Mouse (Mus musculus) CH12.LX (cell line): ENCODE results near the gene Rpusd2. TPM values are rescaled to one million over a fixed set of nuclear protein-coding genes. Genes with fewer than 3 reads are reported as not detected.

Experiments
- DNase-seq: peaks from one replicate; pipeline ENCODE4 v3.0.0-alpha.2; 2013; ENCODE audit errors: extremely low read depth
- H3K27ac ChIP-seq: 2 replicates; pipeline ENCODE4 v1.5.1; 2012; ENCODE audit warnings: low read depth, mild to moderate bottlenecking, control low read depth, moderate library complexity; ENCODE audit not compliant: insufficient read depth
- H3K27me3 ChIP-seq: replicated peaks from 2 replicates; pipeline ENCODE3; 2012; ENCODE audit warnings: inconsistent platforms
- H3K36me3 ChIP-seq, 2 experiments: replicated peaks in 1 of 2; 2 replicates each; pipeline versions ENCODE3 to v1.6.1; 2012; ENCODE audit warnings: inconsistent platforms in 1 of 2, low read length in 1 of 2, mild to moderate bottlenecking in 1 of 2, mixed read lengths in 1 of 2, moderate library complexity in 1 of 2; ENCODE audit not compliant: control insufficient read depth in 1 of 2, insufficient read depth in 1 of 2
- H3K4me1 ChIP-seq, 2 experiments: 2 replicates each; pipeline ENCODE4 v1.6.1; 2012; ENCODE audit warnings: inconsistent platforms in 1 of 2, moderate library complexity in 1 of 2; ENCODE audit not compliant: insufficient read depth in 2 of 2, control insufficient read depth in 1 of 2
- H3K4me2 ChIP-seq: 2 replicates; pipeline ENCODE4 v1.6.1; 2012; ENCODE audit warnings: low read depth, mild to moderate bottlenecking, control low read depth; ENCODE audit not compliant: poor library complexity, insufficient read depth, severe bottlenecking
- H3K4me3 ChIP-seq, 3 experiments: fragments of 150-350 bp in 1 of 3; sonication (generic) in 1 of 3; replicated peaks in 1 of 3; 2 replicates each; pipeline versions ENCODE3 to v1.5.1; 2011 to 2012; ENCODE audit warnings: low read depth in 2 of 3, low read length in 2 of 3, mild to moderate bottlenecking in 2 of 3, moderate library complexity in 2 of 3, control low read depth in 1 of 3, improper control_type of control experiment in 1 of 3, inconsistent platforms in 1 of 3, mixed read lengths in 1 of 3; ENCODE audit not compliant: poor library complexity in 1 of 3
- H3K79me2 ChIP-seq: replicated peaks from 2 replicates; pipeline ENCODE4 v1.6.1; 2012; ENCODE audit warnings: mild to moderate bottlenecking, moderate library complexity; ENCODE audit not compliant: control insufficient read depth, poor library complexity, insufficient read depth, severe bottlenecking; ENCODE audit errors: extremely low read depth
- H3K9ac ChIP-seq: 2 replicates; pipeline ENCODE4 v1.6.1; 2012; ENCODE audit warnings: low read depth, mild to moderate bottlenecking, control low read depth, moderate library complexity; ENCODE audit not compliant: insufficient read depth
- H3K9me3 ChIP-seq: replicated peaks from 2 replicates; pipeline ENCODE3; 2012; ENCODE audit warnings: low read length, inconsistent platforms, mixed read lengths
- IRF4 ChIP-seq: IDR thresholded peaks from 2 replicates; pipeline ENCODE4 v1.6.1; 2014; ENCODE audit warnings: low read depth, mild to moderate bottlenecking, inconsistent platforms, low read length, improper control_type of control experiment
- POLR2AphosphoS2 ChIP-seq: IDR thresholded peaks from 2 replicates; pipeline ENCODE4 v1.6.1; 2011; ENCODE audit warnings: low read depth, low read length, improper control_type of control experiment
- dilution Hi-C: fragments of 300-500 bp; cut with MboI; formaldehyde crosslinking; loops from 2 replicates; pipeline ENCODE4 v1.14.3; 2020; ENCODE audit warnings: low sequenced_read_pairs; ENCODE audit not compliant: extremely low pct_unique_long_range_greater_than_20kb, extremely low pct_ligation_motif_present
- in situ Hi-C: fragments of 300-500 bp; cut with MboI; formaldehyde crosslinking; loops from 3 replicates; pipeline ENCODE4 v1.14.3; 2019; ENCODE audit warnings: low sequenced_read_pairs, low pct_ligation_motif_present, low pct_unique_long_range_greater_than_20kb, mixed read lengths
- polyA plus RNA-seq: library from polyadenylated mRNA; unstranded; fragments of >175 nt; gene quantifications from 2 replicates; pipeline ENCODE4 v1.2.1, GENCODE M21; 2012; ENCODE audit warnings: low read depth; ENCODE audit not compliant: insufficient read length
- total RNA-seq, 2 experiments: library from RNA; depleted of rRNA; stranded (reverse); fragments of 300-350 nt in 1 of 2; fragments of >200 nt in 1 of 2; gene quantifications; 2 replicates each; pipeline ENCODE4 v1.2.3; 2012 to 2014

The Rpusd2 gene
- total and polyA plus RNA-seq, 3 experiments: 10.7 to 14.7 (median 13.7) TPM

GRCm38 (mm10) chr2:119086156-119086555 is 51.6 kb downstream of the Rpusd2 start:
- no peaks in the 10 kb centered on the region for H3K79me2 ChIP-seq
- no peaks in the 10 kb centered on the region for H3K4me1 ChIP-seq
- H3K36me3 ChIP-seq: peaks cover 20 to 73% of the 10 kb centered on the region in 2 experiments
- no peaks in the 10 kb centered on the region for H3K27me3 ChIP-seq
- dilution Hi-C loops (no loop called here), in situ Hi-C loops (no loop called here)
- H3K4me3 ChIP-seq: no peak overlapping the region
- H3K4me2 ChIP-seq: no peak overlapping the region
- H3K9me3 ChIP-seq: no peaks in the 10 kb centered on the region
- no peak for DNase-seq
- TF ChIP-seq IRF4: no peak
- TF ChIP-seq POLR2AphosphoS2: no peak
- TF ChIP-seq, all 38 proteins: peak for 0
- H3K9ac ChIP-seq: no peak overlapping the region
- no peak overlapping the region for H3K27ac ChIP-seq

Other genes starting within 250 kb of the Rpusd2 start
- 72.9 and 82.1 TPM in 2 replicates for gene Knstrn, start 220.8 kb upstream of the Rpusd2 start, total RNA-seq (2012; rRNA removed)
- 72.9 and 76.6 TPM in 2 replicates for gene Knstrn, start 220.8 kb upstream of the Rpusd2 start, total RNA-seq (2014; rRNA removed)
- gene Knstrn, start 220.8 kb upstream of the Rpusd2 start, polyA plus RNA-seq: 97.2 and 108 TPM in 2 replicates
- gene Ivd, start 172.8 kb upstream of the Rpusd2 start, total RNA-seq (2012; rRNA removed): 28.4 and 29.3 TPM in 2 replicates
- gene Ivd, start 172.8 kb upstream of the Rpusd2 start, total RNA-seq (2014; rRNA removed): 25.5 and 30.0 TPM in 2 replicates
- gene Ivd, start 172.8 kb upstream of the Rpusd2 start, polyA plus RNA-seq: 27.6 and 34.5 TPM in 2 replicates
- gene Bahd1, start 134.4 kb upstream of the Rpusd2 start, total RNA-seq (2012; rRNA removed): 28.7 and 32.1 TPM in 2 replicates
- 14.1 and 15.3 TPM in 2 replicates for gene Bahd1, start 134.4 kb upstream of the Rpusd2 start, total RNA-seq (2014; rRNA removed)
- 37.5 and 37.8 TPM in 2 replicates for gene Bahd1, start 134.4 kb upstream of the Rpusd2 start, polyA plus RNA-seq
- gene Chst14, start 108.3 kb upstream of the Rpusd2 start, total RNA-seq (2012; rRNA removed): 4.4 and 5.1 TPM in 2 replicates
- gene Chst14, start 108.3 kb upstream of the Rpusd2 start, total RNA-seq (2014; rRNA removed): 3.1 and 4.7 TPM in 2 replicates
- 6.7 and 8.4 TPM in 2 replicates for gene Chst14, start 108.3 kb upstream of the Rpusd2 start, polyA plus RNA-seq
- gene Ccdc32, start 5.4 kb upstream of the Rpusd2 start, total RNA-seq (2012; rRNA removed): 11.7 and 13.9 TPM in 2 replicates
- 17.6 and 18.3 TPM in 2 replicates for gene Ccdc32, start 5.4 kb upstream of the Rpusd2 start, total RNA-seq (2014; rRNA removed)
- gene Ccdc32, start 5.4 kb upstream of the Rpusd2 start, polyA plus RNA-seq: 11.5 and 11.8 TPM in 2 replicates
- 19.9 and 23.3 TPM in 2 replicates for gene Knl1, start 12.3 kb downstream of the Rpusd2 start, total RNA-seq (2012; rRNA removed)
- gene Knl1, start 12.3 kb downstream of the Rpusd2 start, total RNA-seq (2014; rRNA removed): 23.8 and 29.6 TPM in 2 replicates
- 13.7 and 16.2 TPM in 2 replicates for gene Knl1, start 12.3 kb downstream of the Rpusd2 start, polyA plus RNA-seq
- gene Rad51, start 78.0 kb downstream of the Rpusd2 start, total RNA-seq (2012; rRNA removed): 40.5 and 45.0 TPM in 2 replicates
- 16.1 and 18.6 TPM in 2 replicates for gene Rad51, start 78.0 kb downstream of the Rpusd2 start, total RNA-seq (2014; rRNA removed)
- 87.5 and 109 TPM in 2 replicates for gene Rad51, start 78.0 kb downstream of the Rpusd2 start, polyA plus RNA-seq
- 49.9 and 52.0 TPM in 2 replicates for gene Rmdn3, start 122.2 kb downstream of the Rpusd2 start, total RNA-seq (2012; rRNA removed)
- gene Rmdn3, start 122.2 kb downstream of the Rpusd2 start, total RNA-seq (2014; rRNA removed): 59.1 and 61.2 TPM in 2 replicates
- 41.8 and 48.1 TPM in 2 replicates for gene Rmdn3, start 122.2 kb downstream of the Rpusd2 start, polyA plus RNA-seq
- gene Gchfr, start 133.0 kb downstream of the Rpusd2 start, total RNA-seq (2012; rRNA removed): 9.5 and 18.2 TPM in 2 replicates
- gene Gchfr, start 133.0 kb downstream of the Rpusd2 start, total RNA-seq (2014; rRNA removed): 0.93 and 1.8 TPM in 2 replicates
- 1.1 and 2.7 TPM in 2 replicates for gene Gchfr, start 133.0 kb downstream of the Rpusd2 start, polyA plus RNA-seq
- 4.7 and 9.2 TPM in 2 replicates for gene Gm14137, start 139.7 kb downstream of the Rpusd2 start, total RNA-seq (2012; rRNA removed)
- 2.3 and 2.6 TPM in 2 replicates for gene Gm14137, start 139.7 kb downstream of the Rpusd2 start, total RNA-seq (2014; rRNA removed)
- 3.3 and 3.4 TPM in 2 replicates for gene Gm14137, start 139.7 kb downstream of the Rpusd2 start, polyA plus RNA-seq
- 38.2 and 38.7 TPM in 2 replicates for gene Zfyve19, start 173.8 kb downstream of the Rpusd2 start, total RNA-seq (2012; rRNA removed)
- gene Zfyve19, start 173.8 kb downstream of the Rpusd2 start, total RNA-seq (2014; rRNA removed): 25.6 and 28.0 TPM in 2 replicates
- gene Zfyve19, start 173.8 kb downstream of the Rpusd2 start, polyA plus RNA-seq: 39.9 and 45.2 TPM in 2 replicates
- gene Dnajc17, start 174.0 kb downstream of the Rpusd2 start, total RNA-seq (2012; rRNA removed): 15.3 and 18.2 TPM in 2 replicates
- 19.6 and 19.8 TPM in 2 replicates for gene Dnajc17, start 174.0 kb downstream of the Rpusd2 start, total RNA-seq (2014; rRNA removed)
- gene Dnajc17, start 174.0 kb downstream of the Rpusd2 start, polyA plus RNA-seq: 22.9 and 26.3 TPM in 2 replicates
- gene Ppp1r14d, start 195.1 kb downstream of the Rpusd2 start, total RNA-seq (2012; rRNA removed): not detected in 2 replicates
- gene Ppp1r14d, start 195.1 kb downstream of the Rpusd2 start, total RNA-seq (2014; rRNA removed): not detected in 2 replicates
- gene Ppp1r14d, start 195.1 kb downstream of the Rpusd2 start, polyA plus RNA-seq: not detected in 2 replicates
- gene Spint1, start 202.6 kb downstream of the Rpusd2 start, total RNA-seq (2012; rRNA removed): not detected in 2 replicates
- not detected in 2 replicates for gene Spint1, start 202.6 kb downstream of the Rpusd2 start, total RNA-seq (2014; rRNA removed)
- not detected in 2 replicates for gene Spint1, start 202.6 kb downstream of the Rpusd2 start, polyA plus RNA-seq
- 0.08 and 0.17 TPM in 2 replicates for gene Rhov, start 236.5 kb downstream of the Rpusd2 start, total RNA-seq (2012; rRNA removed)
- not detected in 2 replicates for gene Rhov, start 236.5 kb downstream of the Rpusd2 start, total RNA-seq (2014; rRNA removed)
- not detected in 2 replicates for gene Rhov, start 236.5 kb downstream of the Rpusd2 start, polyA plus RNA-seq